Mouse (Mus musculus) heart, postnatal 14 days (tissue): ENCODE measurements at regions not wholly inside any gene's neighbourhood (a gene's known extent, or its start where the extent isn't known, plus 50 kb on each side); places are given as distances from the start of the nearest gene placed in this dataset.
A peak's percentile ranks its signal among the peaks of the same experiment; 100 is the strongest.

Source experiments
- DNase-seq, 2 experiments: peaks; one replicate each; pipeline ENCODE4 v3.0.0; 2021 to 2022
- intact Hi-C: fragments of 180-260 bp; cut with DNase I; formaldehyde crosslinking; loops from one replicate; pipeline ENCODE4 v1.15.1; 2025

DNA sequence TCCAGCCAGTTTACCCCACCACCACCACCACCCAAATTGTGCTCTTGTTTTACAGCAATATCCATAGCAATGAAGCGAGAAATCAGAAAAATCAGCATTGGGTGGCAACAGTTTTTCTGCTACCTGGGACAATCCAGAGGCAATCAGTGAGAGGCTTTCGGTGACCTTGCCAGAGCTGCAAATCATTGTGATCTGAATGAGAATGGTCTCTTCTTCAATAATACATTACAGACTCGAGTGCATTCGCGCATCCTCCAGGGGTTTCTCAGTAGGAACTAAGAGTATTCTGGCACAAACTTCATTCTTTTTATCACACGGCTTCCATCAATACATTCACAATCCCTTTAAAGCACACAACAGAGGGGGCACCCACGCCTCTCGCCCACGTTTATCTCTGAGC lies 91.2 kb downstream of the Srek1 start:
- intact Hi-C loops: no loop called here
- DNase-seq: no peak

DNA sequence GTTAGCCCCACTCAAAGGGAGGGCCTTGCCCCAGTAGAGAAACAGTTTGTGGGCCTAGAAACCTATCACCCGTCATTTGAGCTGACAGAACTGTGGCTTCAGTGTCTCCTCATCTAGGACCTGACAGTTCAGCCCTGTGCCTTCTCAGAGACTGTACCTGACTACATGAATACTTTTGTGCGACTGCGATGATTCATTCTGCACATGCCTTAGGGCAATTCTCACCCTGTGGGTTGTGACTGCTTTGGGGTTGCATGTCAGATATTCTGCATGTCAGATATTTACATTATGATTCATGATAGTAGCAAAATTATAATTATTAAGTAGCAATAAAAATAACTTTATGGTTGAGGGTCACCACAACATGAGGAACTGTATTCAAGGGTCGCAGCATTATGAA lies 93.7 kb downstream of the Srek1 start:
- no peak for DNase-seq
- intact Hi-C loops: no loop called here

DNA sequence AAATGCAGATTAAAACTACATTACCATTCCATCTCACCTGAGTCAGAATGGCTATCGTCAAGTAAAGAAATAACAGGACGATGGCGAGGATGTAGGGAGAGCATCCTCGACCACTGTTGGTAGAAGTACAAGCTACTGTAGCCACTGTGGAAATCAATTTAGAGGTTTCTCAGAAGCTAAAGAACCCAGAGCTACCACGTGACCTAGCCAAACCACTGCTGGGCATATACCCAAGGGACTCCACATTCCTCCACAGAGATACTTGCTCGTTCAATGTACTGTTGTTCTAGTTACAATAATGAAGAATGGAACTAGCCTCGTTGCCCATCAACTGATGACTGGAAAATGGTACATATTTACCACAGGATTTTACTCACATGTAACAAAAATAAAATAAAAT lies 94.4 kb downstream of the Srek1 start:
- DNase-seq: no peak
- intact Hi-C loops: no loop called here

DNA sequence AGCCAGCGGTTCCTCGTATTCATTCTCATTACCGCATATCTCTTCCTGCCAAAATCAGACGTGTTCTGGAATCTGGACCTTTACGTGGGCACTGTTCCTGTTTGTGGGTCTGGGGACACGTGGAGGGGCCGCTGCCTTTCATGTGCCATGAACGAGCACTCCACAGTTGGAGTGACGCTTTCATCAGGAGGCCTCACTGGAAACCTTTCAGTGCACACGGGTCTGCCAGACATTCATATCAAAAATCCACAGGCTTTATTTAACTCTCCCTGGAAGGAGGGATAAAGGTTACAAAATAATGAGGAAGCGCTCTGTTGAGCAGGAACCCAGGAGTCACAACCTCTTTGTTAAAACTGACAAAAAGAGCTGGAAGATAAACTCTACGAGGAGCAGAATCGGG lies 97.6 kb downstream of the Srek1 start:
- intact Hi-C loops: no loop called here
- no peak for DNase-seq

DNA sequence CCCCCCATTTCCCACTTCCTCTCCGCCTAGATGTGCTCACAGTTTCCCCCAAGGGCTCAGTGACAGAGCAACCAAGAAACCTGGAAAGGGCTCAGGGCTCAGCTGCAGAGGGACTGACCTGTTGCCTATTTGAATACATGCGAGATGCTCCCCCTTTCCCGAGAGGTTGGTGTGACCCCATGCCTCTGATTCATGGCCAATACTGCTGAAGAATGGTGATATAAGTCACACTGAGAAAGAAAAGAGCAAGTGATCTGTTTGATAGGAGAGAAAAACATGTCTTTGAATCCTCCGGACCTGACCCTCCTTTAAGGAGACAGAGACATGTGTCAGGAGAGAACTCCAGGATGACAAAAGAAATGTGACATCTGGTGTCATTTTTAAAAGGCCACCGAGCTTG lies 98.2 kb downstream of the Srek1 start:
- intact Hi-C loops: no loop called here
- no peak for DNase-seq

DNA sequence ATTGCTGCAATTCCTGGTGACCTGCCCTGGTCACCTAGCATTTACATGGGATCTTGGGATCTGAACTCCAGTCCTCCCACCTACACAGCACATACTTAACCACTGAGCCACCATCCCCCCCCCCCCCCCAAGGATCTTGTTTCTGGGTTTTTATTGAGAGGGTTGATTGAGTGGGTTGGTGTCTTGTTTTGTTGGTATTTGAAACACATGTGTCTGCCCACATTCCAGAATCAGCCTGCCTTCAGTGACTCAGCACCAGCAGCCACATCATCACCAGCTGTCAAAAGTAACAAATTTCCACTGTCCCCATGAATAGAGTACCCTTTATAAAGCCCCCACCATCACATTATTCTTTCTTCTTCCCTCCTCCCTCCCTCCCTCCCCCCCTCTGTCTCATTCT lies 103.8 kb downstream of the Srek1 start:
- no peak for DNase-seq

DNA sequence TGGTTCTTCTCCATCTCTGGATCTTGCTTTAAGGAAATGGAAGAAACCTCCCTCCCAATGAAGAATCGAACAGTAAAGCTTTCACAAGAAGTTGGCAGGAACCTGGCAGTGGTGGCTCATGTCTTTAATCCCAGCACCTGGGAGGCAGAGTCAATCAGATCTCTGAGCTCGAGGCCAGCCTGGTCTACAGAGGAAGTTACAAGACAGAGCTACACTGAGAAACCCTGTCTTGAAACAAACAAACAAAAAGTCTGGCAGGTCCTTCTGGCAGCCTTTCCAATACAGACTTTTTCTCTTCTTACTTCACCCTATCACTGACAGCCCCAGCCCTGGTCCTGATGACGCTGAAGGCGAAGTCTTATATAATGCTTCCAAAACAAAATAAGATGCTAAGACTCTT lies 104.6 kb downstream of the Srek1 start:
- intact Hi-C loops: no loop called here
- DNase-seq: no peak

More for the DNA sequence above, 103.8 kb downstream of the Srek1 start:
- intact Hi-C loops: no loop called here

DNA sequence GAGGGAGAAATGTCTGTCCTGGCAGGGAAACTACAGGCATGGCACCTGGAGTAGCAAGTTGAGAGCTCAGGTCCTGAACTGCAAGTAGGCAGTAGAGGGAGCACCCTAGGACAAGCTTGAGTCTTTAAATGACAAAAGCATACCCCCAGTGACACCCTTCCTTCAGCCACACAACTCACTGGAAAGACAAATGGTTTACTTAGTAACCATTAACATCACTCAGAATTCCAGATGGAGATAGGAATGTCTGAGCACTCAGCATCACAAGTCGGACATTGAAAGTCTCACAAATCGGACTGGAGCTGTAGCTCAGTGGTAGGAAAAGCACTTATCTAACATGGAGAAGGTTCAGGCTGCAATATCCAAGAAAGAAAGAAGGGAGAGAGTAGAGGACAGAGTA lies 106.7 kb downstream of the Srek1 start:
- intact Hi-C loops: no loop called here
- no peak for DNase-seq

DNA sequence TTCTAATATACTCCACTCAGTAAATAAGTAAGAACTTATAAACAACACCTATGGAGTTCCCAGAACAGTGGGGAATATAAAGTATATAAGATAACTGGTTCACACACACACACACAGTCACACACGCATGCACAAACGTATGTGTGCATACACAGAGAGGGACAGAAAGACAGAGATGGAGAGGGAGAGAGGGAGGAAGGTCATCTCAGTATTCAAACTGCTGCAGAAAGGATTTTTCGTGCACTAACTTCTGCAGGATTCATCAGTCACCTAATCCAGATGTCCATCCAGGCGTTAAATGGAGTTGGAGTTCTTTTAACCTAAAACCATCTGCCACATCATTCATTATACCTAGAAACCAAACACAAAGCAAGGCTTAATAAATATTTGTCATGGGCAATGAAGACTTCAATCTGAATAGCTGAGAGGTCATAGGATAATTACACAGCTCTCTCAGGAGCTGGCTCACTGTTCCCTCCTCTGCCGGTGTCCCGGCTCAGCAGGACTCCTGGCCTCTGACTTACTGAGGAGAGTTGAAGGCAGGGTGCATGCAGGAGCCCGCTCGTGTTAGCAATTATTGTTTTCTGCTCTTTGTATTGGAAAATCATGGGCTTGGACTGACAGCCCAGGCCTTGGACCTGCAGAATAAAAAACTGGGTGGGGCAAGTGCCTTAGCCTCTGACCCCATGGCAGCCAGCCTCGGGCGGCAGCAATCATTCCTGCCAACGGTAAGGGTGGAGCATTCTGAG lies 114.0 kb downstream of the Srek1 start:
- intact Hi-C loops: no loop called here

DNA sequence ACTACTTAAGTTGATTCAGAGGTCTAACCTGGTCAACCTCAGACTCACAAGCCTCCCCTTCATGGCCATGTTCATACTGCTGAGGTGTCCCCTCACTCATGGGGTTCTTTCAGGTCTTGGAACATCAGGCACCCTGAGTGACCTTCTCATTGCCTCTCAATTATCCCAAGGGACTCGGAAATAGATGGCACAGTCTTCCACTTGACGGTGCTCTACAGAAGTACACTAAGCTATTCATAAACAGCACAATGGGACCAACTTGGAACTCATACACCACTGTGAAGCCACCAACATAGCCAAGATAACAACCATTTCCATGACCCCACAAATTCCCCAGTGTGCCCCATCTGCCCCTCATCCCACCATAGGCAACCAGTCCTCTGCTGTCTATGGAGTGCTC lies 118.4 kb downstream of the Srek1 start:
- no peak for DNase-seq
- intact Hi-C loops: no loop called here

More for the DNA sequence above, 114.0 kb downstream of the Srek1 start:
- no peak for DNase-seq

DNA sequence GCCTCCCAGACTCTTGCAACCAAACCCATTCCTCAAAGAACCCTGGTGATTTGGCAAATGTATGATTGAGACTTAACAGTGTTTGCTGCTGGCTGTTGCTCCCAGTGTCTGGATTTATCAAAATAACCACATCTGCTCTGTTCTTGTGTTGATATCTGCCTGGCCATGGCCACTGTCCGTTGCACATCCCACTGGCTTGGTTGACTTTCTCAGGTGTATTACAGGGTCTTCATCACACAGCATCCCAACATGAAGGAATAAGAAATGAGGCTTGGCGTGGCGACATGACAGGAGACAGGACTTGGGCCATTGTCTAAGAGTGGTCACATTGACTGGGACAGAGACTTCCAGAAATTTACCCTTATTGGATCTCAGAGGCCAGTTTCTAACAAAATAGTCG lies 121.2 kb downstream of the Srek1 start:
- intact Hi-C loops: no loop called here

DNA sequence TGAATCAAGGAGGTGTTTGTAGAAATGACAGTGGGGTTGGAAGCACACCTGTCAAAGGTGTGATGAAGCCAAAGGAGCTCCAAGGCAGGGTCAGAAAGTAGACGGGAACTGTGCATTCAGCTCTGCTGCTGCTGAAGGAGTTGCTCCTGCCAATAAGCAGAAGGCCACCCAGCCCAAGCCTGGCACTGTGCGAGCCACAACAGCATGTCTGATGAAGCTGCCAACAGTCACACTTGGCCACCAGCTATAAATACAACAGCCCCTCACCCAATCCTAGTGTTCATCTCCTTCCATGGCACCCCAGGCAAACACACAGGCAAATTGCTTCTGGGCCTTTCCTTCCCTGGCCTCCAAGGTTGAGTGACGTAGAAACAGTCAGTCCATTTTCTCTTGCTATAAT lies 125.0 kb downstream of the Srek1 start:
- intact Hi-C loops: no loop called here
- DNase-seq: no peak

More for the DNA sequence above, 121.2 kb downstream of the Srek1 start:
- DNase-seq: no peak

DNA sequence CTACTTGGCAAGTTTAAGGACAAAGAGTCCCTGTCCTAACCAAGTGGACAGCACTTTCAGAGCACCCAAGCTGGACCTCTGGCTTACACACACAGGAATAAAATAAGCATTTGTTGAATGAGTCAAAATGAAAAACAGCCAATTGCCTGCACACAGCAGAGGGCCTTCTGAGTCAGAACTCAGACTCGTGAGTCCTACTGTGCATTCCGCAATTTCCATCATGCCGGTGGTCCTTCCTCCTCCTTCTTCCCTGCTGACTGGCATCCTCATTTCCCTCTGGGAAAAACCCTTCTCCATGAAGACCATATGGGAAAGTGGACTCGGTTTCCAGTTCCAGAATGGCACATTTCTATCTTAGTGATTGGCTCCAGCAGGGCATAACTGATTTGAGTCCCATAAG lies 126.4 kb downstream of the Srek1 start:
- intact Hi-C loops: no loop called here
- no peak for DNase-seq

DNA sequence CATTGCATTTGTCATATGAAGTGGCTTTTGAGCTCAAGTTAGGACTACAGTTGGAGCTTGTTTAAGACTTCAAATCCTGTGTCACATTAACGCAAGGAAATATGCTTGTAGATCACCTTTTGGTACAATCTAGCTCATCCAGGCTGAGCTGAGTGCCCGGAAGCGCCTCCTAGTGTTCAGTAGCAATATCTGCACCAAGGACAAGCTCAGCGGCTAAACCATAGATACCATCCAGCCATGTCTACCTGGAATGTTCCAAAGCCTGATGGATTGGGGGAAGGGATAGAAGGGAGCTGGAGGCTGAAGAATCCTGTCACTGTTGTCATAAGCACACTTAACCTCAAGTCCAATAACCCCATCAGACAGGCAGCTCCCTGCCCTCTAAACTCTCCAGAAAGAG lies 128.4 kb downstream of the Srek1 start:
- DNase-seq: peak in 1 of 2 experiments; percentile 25
- intact Hi-C loops: no loop called here

DNA sequence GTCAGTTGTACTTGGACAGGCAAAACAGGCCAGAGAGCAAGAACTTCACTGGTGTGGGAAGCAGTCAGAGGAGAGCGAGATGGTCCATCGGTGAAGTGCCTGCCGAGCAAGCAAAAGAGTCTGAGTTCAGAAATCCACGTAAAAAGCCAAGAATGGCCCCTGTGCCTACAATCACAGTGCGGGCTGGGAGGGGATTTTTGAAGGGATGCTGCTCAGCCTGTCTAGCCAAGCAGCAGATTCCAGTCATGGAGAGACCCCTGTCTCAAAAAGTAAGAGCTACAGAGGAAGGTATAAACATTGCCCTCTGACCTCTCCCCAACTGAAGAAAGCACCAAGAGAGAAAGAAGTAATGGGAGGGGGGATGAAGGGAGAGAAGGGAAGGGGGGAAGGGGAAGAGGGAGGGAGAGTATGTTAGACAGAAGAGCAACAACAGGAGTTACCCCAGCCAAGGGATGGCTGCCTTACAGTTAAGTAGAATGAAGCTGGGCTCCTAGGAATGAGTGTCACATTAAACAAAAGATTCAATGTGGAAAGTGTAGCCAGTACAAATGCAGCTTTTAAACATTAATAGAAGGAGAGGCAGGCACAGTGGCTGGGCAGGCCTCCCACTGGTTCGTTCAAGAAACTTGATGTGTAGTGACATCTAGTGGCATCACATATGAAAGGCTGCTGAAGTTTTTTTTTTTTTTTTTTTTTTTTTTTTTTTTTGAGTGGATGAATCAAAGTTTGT lies 130.2 kb downstream of the Srek1 start:
- DNase-seq: peak; percentile 54 to 65

DNA sequence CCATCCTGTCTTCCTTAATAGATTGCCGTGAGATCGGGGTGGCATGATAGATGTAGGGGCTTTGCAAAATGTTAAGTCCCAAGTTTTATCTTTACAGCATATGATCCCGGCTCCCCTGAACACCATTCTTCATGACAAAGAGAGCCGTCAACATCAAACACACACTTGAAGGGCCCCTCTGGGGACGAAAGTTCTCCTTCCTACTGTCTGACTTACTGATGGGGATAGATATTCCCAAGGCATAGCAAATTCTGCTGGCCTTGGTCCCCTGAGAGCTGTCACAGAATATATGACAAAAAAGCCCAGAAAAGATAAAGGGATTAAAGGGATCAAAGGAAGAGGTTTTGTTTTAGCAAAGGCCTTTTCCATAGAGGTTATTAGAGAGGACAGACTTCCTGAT lies 130.9 kb downstream of the Srek1 start:
- DNase-seq: no peak
- intact Hi-C loops: loop anchor here (5.0 kb wide), 2 partner anchors 311 to 521 kb away; partner anchors contain the start of gene Mast4

More for the DNA sequence above, 130.2 kb downstream of the Srek1 start:
- intact Hi-C loops: loop anchor here (1.0 to 5.0 kb wide), 3 partner anchors 312 to 522 kb away; partner anchors contain the start of gene Mast4

DNA sequence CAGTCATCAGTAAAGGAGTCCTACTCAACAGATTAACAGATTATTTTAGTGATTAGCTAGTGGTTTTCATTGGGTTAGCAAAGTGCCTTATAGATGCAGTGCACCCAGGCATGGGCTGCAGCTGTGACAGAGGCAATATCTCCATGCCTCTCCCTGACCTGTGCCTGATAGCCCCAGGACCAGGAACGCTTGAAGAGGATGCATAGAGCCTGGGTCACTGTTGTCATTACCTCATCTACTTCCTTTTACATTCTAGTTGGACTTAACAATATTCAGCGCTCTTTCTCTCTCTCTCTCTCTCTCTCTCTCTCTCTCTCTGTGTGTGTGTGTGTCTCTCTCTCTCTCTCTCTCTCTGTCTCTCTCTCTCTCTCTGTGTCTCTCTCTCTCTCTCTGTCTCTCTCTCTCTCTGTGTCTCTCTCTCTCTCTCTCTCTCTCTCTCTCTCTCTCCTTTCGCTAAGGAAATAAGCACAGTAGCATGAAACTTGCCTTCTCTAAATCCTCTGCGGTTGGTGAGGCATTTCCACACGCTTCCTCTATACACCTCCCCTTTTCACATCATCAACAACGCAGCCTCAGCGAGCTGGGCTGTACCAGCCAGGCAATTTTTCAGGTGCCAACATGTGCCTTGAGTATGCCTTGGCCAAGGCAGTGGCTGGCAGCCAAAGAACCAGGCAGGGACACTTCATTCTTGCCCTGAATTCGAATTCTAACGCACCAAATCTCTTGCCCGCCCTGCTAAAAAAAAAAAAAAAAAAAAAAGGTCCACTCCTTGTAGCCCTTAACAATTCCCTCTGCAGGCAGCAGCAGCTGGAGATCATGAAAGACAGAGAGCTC lies 131.6 kb downstream of the Srek1 start:
- no peak for DNase-seq
- intact Hi-C loops: loop anchor here (5.0 kb wide), 2 partner anchors 310 to 520 kb away; partner anchors contain the start of gene Mast4

DNA sequence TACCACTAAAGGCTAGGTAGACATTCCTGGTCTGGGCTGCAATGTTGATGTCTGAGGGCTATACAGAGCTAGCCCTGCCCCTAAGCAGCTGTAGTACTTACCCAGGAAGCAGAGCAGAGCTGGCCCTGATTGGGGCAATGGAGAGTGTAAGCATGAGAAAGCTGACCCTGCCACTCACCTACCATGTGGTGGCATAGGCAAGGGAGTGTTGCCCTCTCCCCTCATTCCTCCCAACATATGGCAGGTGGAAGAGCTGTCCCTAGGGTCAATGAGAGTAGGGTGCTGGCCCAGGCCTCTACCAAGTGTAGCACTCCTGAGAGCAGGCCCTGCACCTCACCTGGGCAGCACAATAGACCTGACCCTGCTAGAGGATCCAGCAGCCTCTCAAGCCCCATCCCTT lies 136.4 kb downstream of the Srek1 start:
- intact Hi-C loops: no loop called here
- DNase-seq: no peak

DNA sequence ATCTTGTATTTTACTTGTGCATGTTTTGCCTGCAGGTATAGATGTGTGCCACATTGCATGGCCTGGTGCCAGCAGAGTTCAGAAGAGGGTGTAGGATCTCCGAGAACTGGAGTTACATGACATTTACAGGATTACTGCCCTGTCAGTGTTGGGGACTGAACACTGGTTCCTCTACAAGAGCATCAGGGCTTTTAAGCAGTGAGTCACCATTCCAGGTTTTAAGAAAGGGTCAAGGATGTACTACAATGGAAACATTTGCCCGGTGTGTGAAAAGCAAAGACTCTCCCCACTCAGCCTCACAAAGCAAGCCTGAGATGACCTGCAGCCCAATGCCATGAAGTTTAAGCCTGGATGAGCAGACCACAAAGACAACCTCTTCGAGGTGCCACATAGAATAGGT lies 137.0 kb downstream of the Srek1 start:
- DNase-seq: no peak
- intact Hi-C loops: no loop called here

DNA sequence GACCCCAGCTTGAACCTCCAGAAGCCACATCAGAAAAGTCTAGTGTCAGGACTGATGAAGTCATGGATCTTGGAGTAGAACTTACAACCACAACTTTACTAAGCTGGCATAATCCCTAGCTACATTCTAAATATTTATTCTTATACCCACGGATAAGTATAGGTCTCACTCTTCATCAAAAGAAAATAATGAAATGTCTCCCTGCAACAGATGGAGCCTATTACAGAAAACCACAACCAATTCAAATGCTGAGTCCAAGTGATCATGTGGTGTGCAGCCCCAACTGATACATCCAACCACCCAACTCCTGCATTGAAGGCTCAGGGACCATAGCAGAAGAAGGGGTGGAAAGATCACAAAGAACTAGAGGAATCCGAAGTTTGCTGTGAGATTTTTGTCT lies 137.8 kb downstream of the Srek1 start:
- no peak for DNase-seq

DNA sequence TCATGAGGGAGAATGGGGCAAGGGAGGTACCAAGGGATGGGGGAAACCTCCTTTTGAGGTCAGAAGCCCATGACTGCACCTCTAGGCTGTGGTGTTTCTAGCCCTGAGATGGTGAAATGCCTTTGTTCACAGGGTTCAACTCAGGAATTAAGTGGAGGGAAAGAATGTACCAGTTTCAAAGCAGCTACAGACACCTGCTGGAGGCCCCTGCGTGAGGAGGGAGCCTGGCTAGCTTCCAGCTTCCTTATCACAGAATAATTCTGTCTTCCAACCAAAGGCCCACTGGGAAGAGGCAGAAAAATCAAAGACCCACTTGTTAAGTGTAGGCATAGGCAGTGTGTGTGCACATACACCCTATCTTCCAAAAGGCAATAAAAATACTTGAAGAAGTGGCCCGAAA lies 150.6 kb downstream of the Srek1 start:
- no peak for DNase-seq
- intact Hi-C loops: no loop called here

More for the DNA sequence above, 137.8 kb downstream of the Srek1 start:
- intact Hi-C loops: no loop called here
